ENCODE assay signal across 20 mouse cellular contexts in the genomic region with DNA sequence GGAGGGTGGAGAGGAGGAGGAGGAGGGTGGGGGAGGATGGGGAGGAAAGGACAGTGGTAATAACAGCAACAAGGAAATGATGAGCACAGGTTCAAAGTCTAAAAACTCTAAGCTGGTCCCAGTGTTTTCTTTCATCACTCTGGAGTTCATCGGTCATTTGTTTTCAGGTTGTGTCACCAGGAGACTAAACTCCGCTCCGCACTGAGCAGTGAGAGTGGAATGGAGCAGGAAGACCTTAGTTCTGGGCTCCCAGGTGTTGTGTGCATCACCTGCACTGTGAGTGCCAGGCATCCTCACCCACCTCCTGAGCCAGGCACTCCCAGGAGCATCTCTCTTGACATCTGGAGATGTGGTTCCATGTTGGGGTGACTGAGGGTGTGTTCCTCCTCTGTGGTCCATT.
"Had no signal": no experiment of that assay in that cellular context is flagged by ENCODE, and none has a peak within 500 bp of the region (broad histone marks: within the 10 kb centered on the region; RNA-seq: fewer than 3 reads in every experiment).

No protein-coding gene starts in this region.

- H3K4me1 ChIP-seq: kidney, embryonic 15.5 days; limb, embryonic 10.5 days; midbrain, embryonic 10.5 days; midbrain, embryonic 13.5 days; neural tube, embryonic 13.5 days had no signal

- H3K9ac ChIP-seq: kidney, embryonic 15.5 days; limb, embryonic 13.5 days; liver, embryonic 14.5 days; liver, postnatal 0 days; lung, embryonic 14.5 days; midbrain, embryonic 13.5 days; neural tube, embryonic 13.5 days had no signal

- H3K27ac ChIP-seq: kidney, embryonic 15.5 days; limb, embryonic 10.5 days; limb, embryonic 13.5 days; liver, embryonic 14.5 days; midbrain, embryonic 10.5 days; midbrain, embryonic 13.5 days; neural tube, embryonic 13.5 days had no signal

- DNase-seq: kidney, adult 11 months; kidney, postnatal 10 days; liver, postnatal 0 days; lung, embryonic 14.5 days; lung, postnatal 36 days; retina, postnatal 1 day; right cerebral cortex, postnatal 25 days; thymus, adult 18-20 months; thymus, postnatal 36 days had no signal

- H3K4me2 ChIP-seq: kidney, embryonic 15.5 days; limb, embryonic 13.5 days; liver, embryonic 11.5 days; lung, embryonic 14.5 days; midbrain, embryonic 13.5 days; neural tube, embryonic 13.5 days had no signal

- H3K9me3 ChIP-seq: kidney, embryonic 15.5 days; limb, embryonic 10.5 days; limb, embryonic 13.5 days; megakaryocyte, embryonic 14.5 days; midbrain, embryonic 10.5 days; midbrain, embryonic 13.5 days; neural tube, embryonic 13.5 days had no signal

- H3K36me3 ChIP-seq: kidney, embryonic 15.5 days; limb, embryonic 10.5 days; limb, embryonic 13.5 days; midbrain, embryonic 10.5 days; midbrain, embryonic 13.5 days; neural tube, embryonic 13.5 days had no signal

- H3K27me3 ChIP-seq: neural tube, embryonic 13.5 days had no signal

- H3K4me3 ChIP-seq: kidney, embryonic 15.5 days; limb, embryonic 10.5 days; limb, embryonic 13.5 days; megakaryocyte, embryonic 14.5 days; midbrain, embryonic 10.5 days; midbrain, embryonic 13.5 days; myocyte; neural tube, embryonic 13.5 days had no signal

- ATAC-seq: midbrain, embryonic 13.5 days; midbrain, embryonic 16.5 days had no signal
